Mouse (Mus musculus) gastrocnemius, postnatal 10 days (tissue): ENCODE measurements at regions not wholly inside any gene's neighbourhood (a gene's known extent, or its start where the extent isn't known, plus 50 kb on each side); places are given as distances from the start of the nearest gene placed in this dataset.
A peak's percentile ranks its signal among the peaks of the same experiment; 100 is the strongest.

ENCODE experiments used
- DNase-seq: peaks from one replicate; pipeline ENCODE4 v3.0.0; 2021; ENCODE audit warnings: mixed read lengths

DNA sequence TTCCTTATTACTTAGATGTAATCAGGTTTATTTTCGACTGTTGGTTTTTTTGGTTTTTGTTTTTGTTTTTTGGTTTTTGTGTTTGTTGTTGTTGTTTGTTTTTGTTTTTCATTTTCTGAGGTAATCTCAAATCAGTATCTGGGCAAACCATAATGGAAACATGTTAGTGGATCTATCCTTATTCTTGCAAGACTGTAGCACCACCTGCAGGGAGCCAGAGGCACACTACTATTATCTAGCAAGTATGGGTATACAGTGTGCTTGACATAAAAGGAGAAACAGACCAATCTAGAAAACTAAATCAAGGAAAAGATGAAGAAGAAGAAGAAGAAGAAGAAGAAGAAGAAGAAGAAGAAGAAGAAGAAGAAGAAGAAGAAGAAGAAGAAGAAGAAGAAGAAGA is 552.4 kb downstream of the Rfpl4b start:
- DNase-seq = peak; percentile 8

DNA sequence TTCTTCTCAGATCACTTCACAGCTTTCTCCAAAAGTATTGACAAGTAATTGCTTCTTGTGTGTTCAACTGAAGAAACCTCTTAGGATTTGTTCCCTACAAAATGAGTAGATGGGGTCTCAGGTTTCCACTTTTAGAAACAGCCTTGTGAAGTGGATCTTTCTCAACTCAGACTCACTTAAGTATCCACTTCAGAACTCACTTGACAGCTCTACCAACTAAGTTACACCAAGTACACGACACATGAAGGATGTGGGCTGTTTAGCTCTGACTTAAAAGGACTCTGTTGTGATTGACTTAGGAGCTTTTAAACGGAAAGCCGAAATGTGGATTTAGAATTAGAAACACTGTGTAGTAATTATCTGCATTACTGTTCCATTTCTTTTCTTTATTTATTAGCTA is 556.0 kb downstream of the Rfpl4b start:
- no peak for DNase-seq

DNA sequence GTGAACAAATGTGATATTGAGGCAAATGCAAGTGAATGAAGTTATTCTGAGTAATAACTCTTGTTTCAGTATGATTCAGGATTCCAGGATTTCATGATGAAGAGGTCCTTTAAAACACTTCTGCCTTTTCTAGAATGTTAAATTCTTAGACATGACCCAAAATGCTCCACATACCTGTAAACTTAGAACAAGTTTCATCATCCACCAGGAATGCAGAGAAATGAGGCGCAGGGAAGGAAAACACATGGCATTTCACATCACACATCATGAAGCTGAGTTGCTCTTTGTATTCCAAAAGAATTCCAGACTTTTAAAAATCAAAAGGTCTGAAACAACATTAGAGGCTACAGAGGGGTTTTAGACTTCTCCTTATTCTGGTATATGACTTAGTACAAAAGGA is 574.8 kb downstream of the Rfpl4b start:
- DNase-seq = no peak
